Mouse (Mus musculus) splenic B cell, adult 2 months (primary cell): ENCODE data around the gene Phkg1.
"Not testable (repeated sequence)": the region's sequence is repeated elsewhere in the genome, so short reads cannot be mapped to it uniquely, and the experiment has no call there.

Experiments
- DNase-seq: peaks from one replicate; pipeline ENCODE4 v3.0.0-alpha.2; 2011; ENCODE audit warnings: low read depth, low spot score
- H3K27me3 ChIP-seq: 2 replicates; pipeline ENCODE4 v1.6.1; 2012; ENCODE audit warnings: mild to moderate bottlenecking, low read length, moderate library complexity, mixed read lengths; ENCODE audit not compliant: control insufficient read depth, poor library complexity, insufficient read depth, severe bottlenecking
- H3K36me3 ChIP-seq: 2 replicates; pipeline ENCODE4 v1.6.1; 2012; ENCODE audit warnings: mild to moderate bottlenecking, low read length, moderate library complexity, mixed read lengths; ENCODE audit not compliant: control insufficient read depth, poor library complexity, insufficient read depth, severe bottlenecking

Gene Phkg1

GRCm38 (mm10) chr5:129918752-129919151 is 20.4 kb upstream of the Phkg1 start:
- DNase-seq: no peak
- H3K27me3 ChIP-seq: no peaks in the 10 kb centered on the region

GRCm38 (mm10) chr5:129918065-129918651 is 19.8 kb upstream of the Phkg1 start:
- Histone ChIP-seq H3K27me3 (no peaks in the 10 kb centered on the region), H3K36me3 (no peaks in the 10 kb centered on the region)
- DNase-seq: no peak

More at GRCm38 (mm10) chr5:129918752-129919151, 20.4 kb upstream of the Phkg1 start:
- no peaks in the 10 kb centered on the region for H3K36me3 ChIP-seq

GRCm38 (mm10) chr5:129915491-129915890 is 17.1 kb upstream of the Phkg1 start:
- H3K27me3 ChIP-seq, DNase-seq, H3K36me3 ChIP-seq: not testable (repeated sequence)

- H3K27me3 ChIP-seq: no peaks in the 10 kb centered on the region
- DNase-seq: peak; percentile 72
- no peaks in the 10 kb centered on the region for H3K36me3 ChIP-seq
These were observed 15.7 kb upstream of the Phkg1 start for GRCm38 (mm10) chr5:129914024-129914423.

GRCm38 (mm10) chr5:129909591-129909990 is 11.2 kb upstream of the Phkg1 start:
- Histone ChIP-seq H3K36me3 (no peaks in the 10 kb centered on the region), H3K27me3 (no peaks in the 10 kb centered on the region)
- no peak for DNase-seq

- no peak for DNase-seq
- Histone ChIP-seq H3K36me3 (no peaks in the 10 kb centered on the region), H3K27me3 (no peaks in the 10 kb centered on the region)
These were observed 10.8 kb upstream of the Phkg1 start for GRCm38 (mm10) chr5:129909147-129909546.

- peak; percentile 82 for DNase-seq
- no peaks in the 10 kb centered on the region for H3K27me3 ChIP-seq
- H3K36me3 ChIP-seq: no peaks in the 10 kb centered on the region
These were observed 10.1 kb upstream of the Phkg1 start, which contains the start of gene Nupr1l for GRCm38 (mm10) chr5:129908242-129908965. TSS of gene Nupr1l (plus strand) at chr5:129908540.

- Histone ChIP-seq H3K27me3 (no peaks in the 10 kb centered on the region), H3K36me3 (no peaks in the 10 kb centered on the region)
- DNase-seq: no peak
These were observed 9.4 kb upstream of the Phkg1 start for GRCm38 (mm10) chr5:129907775-129908174.

- H3K27me3 ChIP-seq: no peaks in the 10 kb centered on the region
- peak; percentile 93 for DNase-seq
- H3K36me3 ChIP-seq: no peaks in the 10 kb centered on the region
These were observed 2.9 kb downstream of the Phkg1 start, which contains the start of gene Zbed5 for GRCm38 (mm10) chr5:129895198-129896088. TSS of gene Zbed5 (plus strand) at chr5:129895723.

- not testable (repeated sequence) for H3K27me3 ChIP-seq, H3K36me3 ChIP-seq, DNase-seq
These were observed 8.0 kb downstream of the Phkg1 start for GRCm38 (mm10) chr5:129890390-129890789.

- no peaks in the 10 kb centered on the region for H3K27me3 ChIP-seq
- peak; percentile 95 for DNase-seq
- H3K36me3 ChIP-seq: peaks cover 6% of the 10 kb centered on the region; the same call in 1 of the 2 replicates
These were observed 11.3 kb downstream of the Phkg1 start, which contains the start of gene Chchd2 for GRCm38 (mm10) chr5:129886911-129887636. TSS of gene Chchd2 (minus strand) at chr5:129887470.

- Histone ChIP-seq H3K36me3 (peaks cover 10% of the 10 kb centered on the region), H3K27me3 (no peaks in the 10 kb centered on the region)
- DNase-seq: no peak
These were observed 12.1 kb downstream of the Phkg1 start for GRCm38 (mm10) chr5:129886271-129886670.

GRCm38 (mm10) chr5:129879888-129880287 is 18.5 kb downstream of the Phkg1 start:
- no peak for DNase-seq
- Histone ChIP-seq H3K27me3 (no peaks in the 10 kb centered on the region), H3K36me3 (peaks cover 14% of the 10 kb centered on the region)

- Histone ChIP-seq H3K36me3 (peaks cover 14% of the 10 kb centered on the region), H3K27me3 (no peaks in the 10 kb centered on the region)
- DNase-seq: no peak
These were observed 19.4 kb downstream of the Phkg1 start for GRCm38 (mm10) chr5:129878946-129879345.
